Mouse (Mus musculus) neural tube, embryonic 11.5 days (tissue): ENCODE measurements around the gene Wnk4. TPM values are rescaled to one million over a fixed set of nuclear protein-coding genes. Genes with fewer than 3 reads are reported as not detected.

ENCODE experiments used
- ATAC-seq: fragments of 200-750 bp; cut with Nextera tagmentation; 2 replicates; pipeline ENCODE4 v1.8.0; 2017; ENCODE audit warnings: moderate number of reproducible peaks, mild to moderate bottlenecking, moderate TSS enrichment, moderate library complexity; ENCODE audit not compliant: insufficient read depth, low FRiP score, low TSS enrichment
- DNase-seq: peaks from one replicate; pipeline ENCODE4 v3.0.0-alpha.2; 2015; ENCODE audit warnings: low spot score
- H3K27ac ChIP-seq: fragments of 300-500 bp; sonication (generic); 2 replicates; pipeline ENCODE4 v1.5.1; 2014; ENCODE audit warnings: low read depth, mild to moderate bottlenecking, low read length
- H3K27me3 ChIP-seq: fragments of 300-500 bp; sonication (generic); 2 replicates; pipeline ENCODE4 v1.6.1; 2014; ENCODE audit warnings: mild to moderate bottlenecking, low read length, mixed read lengths; ENCODE audit not compliant: control insufficient read depth, insufficient read depth
- H3K36me3 ChIP-seq: fragments of 300-500 bp; sonication (generic); 2 replicates; pipeline ENCODE4 v1.6.1; 2014; ENCODE audit warnings: mild to moderate bottlenecking, low read length, moderate library complexity, mixed read lengths; ENCODE audit not compliant: control insufficient read depth, insufficient read depth
- H3K4me1 ChIP-seq: fragments of 300-500 bp; sonication (generic); 2 replicates; pipeline ENCODE4 v1.6.1; 2014; ENCODE audit warnings: low read length, mixed read lengths; ENCODE audit not compliant: control insufficient read depth, insufficient read depth
- H3K4me2 ChIP-seq: fragments of 300-500 bp; sonication (generic); 2 replicates; pipeline ENCODE4 v1.6.1; 2014; ENCODE audit warnings: low read depth, mild to moderate bottlenecking, moderate library complexity
- H3K4me3 ChIP-seq: fragments of 300-500 bp; sonication (generic); 2 replicates; pipeline ENCODE4 v1.5.1; 2014; ENCODE audit warnings: low read depth, low read length
- H3K9ac ChIP-seq: fragments of 300-500 bp; sonication (generic); 2 replicates; pipeline ENCODE4 v1.6.1; 2014; ENCODE audit warnings: mild to moderate bottlenecking, low read length
- H3K9me3 ChIP-seq: fragments of 300-500 bp; sonication (generic); 2 replicates; pipeline ENCODE4 v1.6.1; 2016; ENCODE audit warnings: low read length; ENCODE audit not compliant: control insufficient read depth
- WGBS: fragments of 180-500 bp; shearing (Covaris S2); extraction: QIAGEN DNeasy Blood & Tissue Kit; methylation state at CpG from one replicate; pipeline ENCODE4 v1.1.7; 2014; 5-methylcytosine and 5-hydroxymethylcytosine counted together
- polyA plus RNA-seq: library from polyadenylated mRNA; unstranded; fragments of >200 nt; fragmentation: Nextera tagmentation; extraction: Ambion mirVana; gene quantifications from 2 replicates; pipeline ENCODE4 v1.2.1, GENCODE M21; 2014

Gene Wnk4
- polyA plus RNA-seq, 1 experiment from 2014 or later = 7.6 TPM

GRCm38 (mm10) chr11:101295191-101295590, 34.8 kb downstream of the Wnk4 start:
- Histone ChIP-seq H3K36me3 (peaks cover 14% of the 10 kb centered on the region), H3K4me1 (no peaks in the 10 kb centered on the region), H3K27ac (no peak overlapping the region), H3K4me3 (no peak overlapping the region), H3K4me2 (no peak overlapping the region), H3K27me3 (no peaks in the 10 kb centered on the region), H3K9me3 (no peaks in the 10 kb centered on the region), H3K9ac (no peak overlapping the region)
- 91% methylated on average over 8 of the region's 8 CpGs for WGBS
- ATAC-seq (no peak), DNase-seq (no peak)

DNA sequence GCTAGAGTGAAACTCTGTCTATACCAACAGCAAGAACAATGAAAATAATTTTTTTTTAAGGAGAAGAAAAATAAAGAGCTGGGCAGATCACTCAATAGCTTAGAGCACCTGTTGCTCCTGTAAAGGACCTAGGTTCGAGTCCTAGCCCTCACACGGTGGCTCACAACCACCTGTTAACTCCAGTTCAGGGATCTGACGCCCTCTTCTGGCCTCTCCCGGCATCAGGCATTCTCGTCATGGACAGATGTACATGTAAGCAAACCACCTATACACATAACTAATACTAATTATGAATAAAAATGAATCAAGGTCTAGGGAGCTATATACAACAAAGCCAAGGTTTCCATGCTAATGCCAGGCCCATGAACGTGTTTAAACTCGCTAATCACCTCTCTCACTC, 40.5 kb downstream of the Wnk4 start:
- no peak for ATAC-seq
- no peaks in the 10 kb centered on the region for H3K9me3 ChIP-seq
- H3K9ac ChIP-seq = peak overlapping the region; percentile 74; the same call in 1 of the 2 replicates
- peak overlapping the region; percentile 91 for H3K4me3 ChIP-seq
- 66% methylated on average over 7 of the region's 7 CpGs for WGBS
- no peak overlapping the region for H3K27ac ChIP-seq
- H3K36me3 ChIP-seq = no peaks in the 10 kb centered on the region
- no peaks in the 10 kb centered on the region for H3K27me3 ChIP-seq
- peaks cover 10% of the 10 kb centered on the region for H3K4me1 ChIP-seq
- H3K4me2 ChIP-seq = peak overlapping the region; percentile 88
- DNase-seq = no peak

DNA sequence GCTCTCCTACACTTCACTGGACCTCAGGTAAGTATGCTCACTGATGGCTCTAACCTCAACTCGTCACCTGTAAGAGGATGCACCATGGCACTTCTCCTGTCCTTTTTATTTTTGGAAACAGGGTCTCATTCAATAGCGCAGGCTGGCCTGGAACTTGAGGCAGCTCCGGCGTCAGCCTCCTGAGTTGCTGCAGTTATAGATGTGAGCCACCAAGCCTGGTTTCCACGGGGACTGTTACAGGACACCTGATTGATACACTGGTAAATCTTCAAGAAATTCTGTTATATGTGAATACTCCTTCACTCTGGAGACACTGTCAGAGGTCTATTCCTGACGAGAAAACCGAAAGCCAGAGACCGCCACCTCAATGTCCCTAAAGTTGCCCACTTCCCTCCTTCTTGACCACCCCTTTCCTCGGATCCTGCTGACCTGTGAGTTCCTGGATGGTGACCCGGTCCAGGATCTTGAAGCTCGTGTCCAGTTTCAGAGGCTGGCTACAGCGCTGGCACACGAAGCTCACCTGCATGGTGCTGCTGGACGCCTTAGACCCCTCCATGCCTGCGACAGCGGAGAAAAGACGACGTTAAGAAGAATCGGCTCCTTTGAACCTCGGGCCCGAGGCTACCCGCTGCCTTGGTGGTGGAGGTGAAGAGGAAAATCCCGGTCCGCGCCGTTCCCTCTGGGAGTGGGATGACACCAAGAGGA, 41.1 kb downstream of the Wnk4 start:
- WGBS = 14% methylated on average over 26 of the region's 26 CpGs
- peaks cover 10% of the 10 kb centered on the region for H3K4me1 ChIP-seq
- H3K9me3 ChIP-seq = no peaks in the 10 kb centered on the region
- peak overlapping the region; percentile 74 for H3K9ac ChIP-seq
- H3K27ac ChIP-seq = 0 out of 2 replicates have a peak overlapping the region, but pooled peaks have one; percentile 4
- peak overlapping the region; percentile 88 for H3K4me2 ChIP-seq
- no peaks in the 10 kb centered on the region for H3K27me3 ChIP-seq
- no peak for ATAC-seq
- no peak for DNase-seq
- H3K36me3 ChIP-seq = no peaks in the 10 kb centered on the region
- H3K4me3 ChIP-seq = peak overlapping the region; percentile 91

- WGBS = 7% methylated on average over 38 of the region's 39 CpGs
Observed at GRCm38 (mm10) chr11:101302004-101302798, 41.8 kb downstream of the Wnk4 start, which contains the start of gene Becn1. Gene Becn1, minus strand, starts transcription at chr11:101302286.

GRCm38 (mm10) chr11:101307744-101308143, 47.4 kb downstream of the Wnk4 start:
- Histone ChIP-seq H3K36me3 (no peaks in the 10 kb centered on the region), H3K9ac (no peak overlapping the region), H3K4me2 (no peak overlapping the region), H3K4me1 (no peaks in the 10 kb centered on the region), H3K27ac (no peak overlapping the region), H3K4me3 (no peak overlapping the region), H3K9me3 (no peaks in the 10 kb centered on the region), H3K27me3 (no peaks in the 10 kb centered on the region)
- DNase-seq = no peak
- WGBS = 43% methylated on average over 5 of the region's 5 CpGs
- ATAC-seq = no peak

More at GRCm38 (mm10) chr11:101302004-101302798, 41.8 kb downstream of the Wnk4 start, which contains the start of gene Becn1:
- 0 out of 2 replicates have a peak within 1 kb of the TSS, but pooled peaks have one; percentile 4 for H3K27ac ChIP-seq
- DNase-seq (peak; percentile 95), ATAC-seq (peak; percentile 81)
- peaks cover 10% of the 10 kb centered on the region for H3K4me1 ChIP-seq
- H3K9me3 ChIP-seq = no peaks in the 10 kb centered on the region
- peak within 1 kb of the TSS; percentile 91 for H3K4me3 ChIP-seq
- H3K36me3 ChIP-seq = no peaks in the 10 kb centered on the region
- no peaks in the 10 kb centered on the region for H3K27me3 ChIP-seq
- H3K9ac ChIP-seq = peak within 1 kb of the TSS; percentile 74
- H3K4me2 ChIP-seq = peak within 1 kb of the TSS; percentile 88

- no peak overlapping the region for H3K4me2 ChIP-seq
- ATAC-seq (no peak), DNase-seq (no peak)
- no peaks in the 10 kb centered on the region for H3K9me3 ChIP-seq
- 90% methylated on average over 3 of the region's 3 CpGs for WGBS
- no peak overlapping the region for H3K9ac ChIP-seq
- H3K27ac ChIP-seq = no peak overlapping the region
- H3K36me3 ChIP-seq = no peaks in the 10 kb centered on the region
- H3K4me3 ChIP-seq = no peak overlapping the region
- H3K27me3 ChIP-seq = no peaks in the 10 kb centered on the region
- no peaks in the 10 kb centered on the region for H3K4me1 ChIP-seq
Observed at GRCm38 (mm10) chr11:101311083-101311482, 50.7 kb downstream of the Wnk4 start.

GRCm38 (mm10) chr11:101312150-101312549, 51.8 kb downstream of the Wnk4 start:
- Histone ChIP-seq H3K36me3 (no peaks in the 10 kb centered on the region), H3K4me3 (no peak overlapping the region), H3K27me3 (no peaks in the 10 kb centered on the region), H3K9me3 (no peaks in the 10 kb centered on the region), H3K4me2 (no peak overlapping the region), H3K9ac (no peak overlapping the region), H3K27ac (no peak overlapping the region), H3K4me1 (peaks cover 5% of the 10 kb centered on the region; the same call in 1 of the 2 replicates)
- 75% methylated on average over 3 of the region's 3 CpGs for WGBS
- ATAC-seq (no peak), DNase-seq (no peak)

DNA sequence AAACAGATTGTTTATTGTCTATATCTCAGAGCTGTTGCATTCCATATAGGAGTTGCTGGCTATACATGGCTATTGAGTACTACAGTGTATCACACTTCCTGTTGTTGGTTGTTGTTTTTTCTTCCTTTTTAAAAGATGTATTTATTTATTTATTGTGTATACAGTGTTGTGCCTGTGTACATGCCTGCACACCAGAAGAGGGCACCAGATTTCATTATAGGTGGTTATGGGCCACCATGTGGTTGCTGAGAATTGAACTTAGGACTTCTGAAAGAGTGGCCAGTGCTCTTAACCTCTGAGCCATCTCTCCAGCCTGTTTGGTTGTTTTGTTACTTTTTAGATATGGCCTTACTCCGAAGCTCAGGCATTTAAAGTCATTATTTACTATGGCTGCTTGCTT, 54.2 kb downstream of the Wnk4 start:
- Histone ChIP-seq H3K27me3 (no peaks in the 10 kb centered on the region), H3K27ac (no peak overlapping the region), H3K4me3 (no peak overlapping the region), H3K36me3 (no peaks in the 10 kb centered on the region; the same call in 1 of the 2 replicates), H3K4me1 (peaks cover 6% of the 10 kb centered on the region; the same call in 1 of the 2 replicates), H3K9ac (no peak overlapping the region), H3K9me3 (no peaks in the 10 kb centered on the region), H3K4me2 (no peak overlapping the region)
- ATAC-seq = no peak
- no peak for DNase-seq
- 97% methylated on average over 1 of the region's 1 CpGs for WGBS
